Mouse (Mus musculus): ENCODE data around the gene Adck1.

- no peak for TF ChIP-seq CTCF (IDR thresholded peaks at IDR 0.05; ENCODE audit: borderline replicate concordance, insufficient read depth, low read depth, low read length)
- no peak for TF ChIP-seq POLR2A (IDR thresholded peaks at IDR 0.05; ENCODE audit: borderline replicate concordance, insufficient read depth, low read length)
Observed at GRCm38 (mm10) chr12:88398658-88399057, 38.3 kb downstream of the Adck1 start.

Data from cerebellum, adult 2 months (tissue).